Mouse (Mus musculus) heart, adult 18-20 months (tissue): ENCODE results near the gene Tgfbr2. TPM values are rescaled to one million over a fixed set of nuclear protein-coding genes. Genes with fewer than 3 reads are reported as not detected.
"Not testable (repeated sequence)": the region's sequence is repeated elsewhere in the genome, so short reads cannot be mapped to it uniquely, and the experiment has no call there.

Experiments
- DNase-seq, 2 experiments: peaks; one replicate each; pipeline ENCODE4 v3.0.0; 2021 to 2022; ENCODE audit warnings: mixed read lengths in 1 of 2
- total RNA-seq, 2 experiments: library from RNA; stranded (reverse); gene quantifications; 2 replicates each; pipeline ENCODE4 v1.2.3; 2021

Gene Tgfbr2
- total RNA-seq, 2 experiments from 2014 or later, result 28.7 to 33.6 TPM

DNA sequence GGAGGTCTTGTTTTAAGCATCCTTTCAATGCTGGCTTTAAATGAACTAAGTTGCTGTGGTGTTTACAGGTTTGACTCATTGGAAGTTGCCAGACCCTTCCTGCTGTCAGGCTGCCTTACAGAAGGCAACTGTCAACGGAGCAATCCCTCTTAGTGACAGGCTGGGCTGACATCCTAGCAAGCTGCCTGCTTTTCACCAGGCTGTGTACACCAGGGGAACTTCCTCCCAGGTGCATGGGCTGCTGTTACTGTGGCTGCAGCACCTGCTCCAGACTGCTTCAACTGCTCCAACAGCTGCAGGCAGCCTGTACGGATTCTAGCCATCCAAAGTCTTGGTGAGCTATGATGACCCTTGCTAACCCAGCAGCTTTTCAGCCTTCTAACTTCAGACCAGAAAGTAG is 98.2 kb downstream of the Tgfbr2 start:
- DNase-seq, result no peak

GRCm38 (mm10) chr9:116076163-116076562 is 99.0 kb downstream of the Tgfbr2 start:
- no peak for DNase-seq

- not testable (repeated sequence) for DNase-seq
Observed at GRCm38 (mm10) chr9:116071561-116071960, 103.6 kb downstream of the Tgfbr2 start.

DNA sequence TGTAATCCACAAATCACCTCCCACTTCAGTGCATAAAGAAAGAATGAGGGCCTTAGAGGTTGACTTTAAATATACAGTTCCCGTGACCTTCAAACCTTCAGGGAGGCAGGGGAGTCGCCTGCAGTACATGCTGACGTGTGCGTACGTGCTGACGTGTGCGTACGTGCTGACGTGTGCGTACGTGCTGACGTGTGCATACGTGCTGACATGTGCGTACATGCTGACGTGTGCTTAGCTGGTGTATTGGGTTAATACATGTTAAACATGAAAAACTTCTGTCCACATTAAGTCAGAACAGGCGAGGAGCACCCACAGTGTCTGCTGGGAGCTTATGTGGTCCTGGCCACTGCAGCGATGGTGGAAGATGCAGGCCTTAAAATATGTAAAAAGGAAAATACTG is 110.4 kb downstream of the Tgfbr2 start:
- DNase-seq, result no peak

DNA sequence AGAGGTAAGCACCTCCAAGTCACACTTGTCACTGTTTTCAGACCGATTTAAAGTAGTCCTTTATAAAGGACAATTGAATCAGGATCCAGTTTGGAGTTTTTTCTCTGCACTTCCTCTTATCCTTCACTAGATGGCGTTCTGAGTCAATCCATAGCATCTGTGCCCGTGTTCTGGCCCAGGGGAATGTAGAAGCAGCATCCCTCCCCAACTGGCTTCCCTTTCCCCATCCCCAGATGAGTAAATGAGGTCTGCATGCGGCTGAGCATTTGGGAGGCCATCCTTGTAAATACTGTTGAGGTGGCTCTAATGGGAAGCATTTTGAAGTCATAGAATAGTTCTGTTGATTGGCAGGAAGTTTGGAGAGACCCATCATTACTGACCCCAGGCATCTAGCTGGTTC is 114.5 kb downstream of the Tgfbr2 start:
- DNase-seq, result peak; percentile 13 to 37

- no peak for DNase-seq
Observed at GRCm38 (mm10) chr9:116059156-116059555, 116.0 kb downstream of the Tgfbr2 start.

- DNase-seq, result no peak
Observed at GRCm38 (mm10) chr9:116058475-116058874, 116.7 kb downstream of the Tgfbr2 start.

GRCm38 (mm10) chr9:116053976-116054375 is 121.2 kb downstream of the Tgfbr2 start:
- DNase-seq, result no peak

DNA sequence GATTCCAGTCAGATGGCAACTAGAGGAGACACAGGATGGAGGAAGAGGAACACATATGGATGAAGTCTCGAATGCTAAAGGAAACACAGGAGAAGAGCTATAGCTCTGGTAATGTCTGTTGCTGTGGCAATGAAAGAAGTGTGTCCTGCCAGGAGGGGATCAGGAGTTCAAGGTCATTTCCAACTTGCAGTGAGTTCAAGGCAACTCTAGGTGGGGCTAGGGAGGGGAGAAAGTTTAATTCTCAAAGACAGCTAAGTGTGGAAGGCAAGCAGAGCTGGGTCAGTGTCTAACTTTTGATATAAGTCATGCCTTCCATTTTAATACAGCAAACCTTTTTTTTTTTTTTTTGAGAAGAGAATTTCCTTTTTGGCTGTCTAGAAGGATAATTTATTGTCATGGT is 125.2 kb downstream of the Tgfbr2 start:
- DNase-seq, result no peak

DNA sequence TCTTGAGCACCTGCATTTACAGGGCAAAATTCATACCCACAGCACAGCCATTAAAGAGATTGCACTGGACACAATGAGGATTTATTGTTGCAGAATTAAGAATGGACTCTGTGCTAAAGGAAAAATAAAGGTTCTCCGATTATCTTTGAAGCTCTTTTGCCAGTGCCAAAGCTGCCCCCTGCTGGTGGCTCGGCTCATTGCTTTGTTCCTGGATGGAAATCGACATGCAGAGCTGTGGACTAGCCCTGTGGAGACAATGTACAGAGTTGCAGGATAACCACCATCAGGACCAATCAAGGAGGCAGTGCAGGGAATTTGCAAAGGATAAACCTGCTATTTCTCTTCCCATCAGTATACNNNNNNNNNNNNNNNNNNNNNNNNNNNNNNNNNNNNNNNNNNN is 133.4 kb downstream of the Tgfbr2 start:
- peak; percentile 37 to 87 for DNase-seq

GRCm38 (mm10) chr9:116041369-116041768 is 133.8 kb downstream of the Tgfbr2 start:
- DNase-seq, result no peak

GRCm38 (mm10) chr9:116040852-116041251 is 134.3 kb downstream of the Tgfbr2 start:
- DNase-seq, result not testable (repeated sequence)

GRCm38 (mm10) chr9:116039981-116040380 is 135.2 kb downstream of the Tgfbr2 start:
- no peak for DNase-seq

DNA sequence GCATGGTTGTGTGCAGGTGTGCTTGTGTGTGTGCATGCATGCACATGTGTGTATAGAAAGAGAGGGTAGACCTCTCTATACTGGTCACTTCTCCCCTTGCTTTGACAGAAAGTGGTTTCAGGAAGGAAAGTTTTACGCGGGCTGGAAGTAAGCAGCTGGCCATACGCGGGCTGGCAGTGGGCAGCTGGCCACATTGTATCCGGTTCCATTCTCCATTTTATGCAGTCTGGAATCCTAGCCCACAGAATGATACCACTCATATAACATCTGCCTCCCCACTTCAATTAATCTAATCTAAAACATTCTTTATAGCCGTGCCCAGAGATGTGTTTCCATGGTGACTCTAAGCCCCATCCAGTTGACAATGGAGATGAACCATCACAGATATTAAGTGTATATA is 136.9 kb downstream of the Tgfbr2 start:
- DNase-seq, result no peak
